Mouse (Mus musculus) ES-Bruce4 (cell line): ENCODE measurements around the gene Otud7a. TPM values are rescaled to one million over a fixed set of nuclear protein-coding genes. Genes with fewer than 3 reads are reported as not detected.

ENCODE experiments used
- H3K27ac ChIP-seq: 2 replicates; pipeline ENCODE4 v1.5.1; 2012; ENCODE audit warnings: low read length, inconsistent platforms; ENCODE audit not compliant: insufficient read depth
- H3K27me3 ChIP-seq: 2 replicates; pipeline ENCODE4 v1.6.1; 2012; ENCODE audit warnings: mild to moderate bottlenecking, low read length, inconsistent platforms; ENCODE audit not compliant: control insufficient read depth, poor library complexity, insufficient read depth, severe bottlenecking
- H3K36me3 ChIP-seq: 2 replicates; pipeline ENCODE4 v1.6.1; 2012; ENCODE audit warnings: inconsistent platforms, mild to moderate bottlenecking, low read length, moderate library complexity; ENCODE audit not compliant: control insufficient read depth, poor library complexity, insufficient read depth, severe bottlenecking
- H3K4me1 ChIP-seq: one replicate; pipeline ENCODE4 v1.8.1; 2011; ENCODE audit warnings: low read length; ENCODE audit not compliant: control insufficient read depth, insufficient read depth
- H3K4me3 ChIP-seq: 2 replicates; pipeline ENCODE4 v1.5.1; 2011; ENCODE audit warnings: low read depth, mild to moderate bottlenecking, low read length
- H3K9ac ChIP-seq: 2 replicates; pipeline ENCODE4 v1.6.1; 2012; ENCODE audit warnings: low read depth, mild to moderate bottlenecking, inconsistent platforms; ENCODE audit not compliant: poor library complexity, severe bottlenecking
- H3K9me3 ChIP-seq: replicated peaks from 2 replicates; pipeline ENCODE4 v1.6.1; 2012; ENCODE audit warnings: mild to moderate bottlenecking, low read length, inconsistent platforms; ENCODE audit not compliant: control insufficient read depth, poor library complexity, insufficient read depth, severe bottlenecking
- CTCF ChIP-seq: IDR thresholded peaks from one replicate; pipeline ENCODE4 v1.8.1; 2011; ENCODE audit warnings: low read depth, low read length
- EP300 ChIP-seq: IDR thresholded peaks from 2 replicates; pipeline ENCODE4 v1.6.1; 2011; ENCODE audit warnings: low read depth, low read length; ENCODE audit not compliant: insufficient read depth
- POLR2A ChIP-seq: IDR thresholded peaks from one replicate; pipeline ENCODE4 v1.8.1; 2011; ENCODE audit warnings: low read length; ENCODE audit not compliant: insufficient read depth
- polyA plus RNA-seq: library from polyadenylated mRNA; stranded (reverse); fragments of >200 nt; gene quantifications from 2 replicates; pipeline ENCODE4 v1.2.4, GENCODE M21; 2011; ENCODE audit warnings: low read depth; ENCODE audit not compliant: missing spikeins, insufficient read depth, insufficient read length

Otud7a gene
- polyA plus RNA-seq, 1 experiment, result 1.0 TPM

GRCm38 (mm10) chr7:63757136-63757677, 312.7 kb downstream of the Otud7a start:
- Histone ChIP-seq H3K4me3 (peak overlapping the region; percentile 62), H3K27me3 (peaks cover 23% of the 10 kb centered on the region), H3K27ac (no peak overlapping the region), H3K36me3 (no peaks in the 10 kb centered on the region), H3K9ac (no peak overlapping the region), H3K9me3 (no peaks in the 10 kb centered on the region), H3K4me1 (peaks cover 6% of the 10 kb centered on the region)
- TF ChIP-seq CTCF, result no peak
- no peak for TF ChIP-seq EP300

- peaks cover 23% of the 10 kb centered on the region for H3K27me3 ChIP-seq
- H3K27ac ChIP-seq, result no peak overlapping the region
- peaks cover 6% of the 10 kb centered on the region for H3K4me1 ChIP-seq
- H3K9ac ChIP-seq, result peak overlapping the region; percentile 67
- TF ChIP-seq POLR2A, result no peak
- TF ChIP-seq EP300, result no peak
- TF ChIP-seq CTCF, result no peak
- H3K4me3 ChIP-seq, result peak overlapping the region; percentile 62
- no peaks in the 10 kb centered on the region for H3K9me3 ChIP-seq
- H3K36me3 ChIP-seq, result no peaks in the 10 kb centered on the region
Measured at GRCm38 (mm10) chr7:63757678-63758239, 313.2 kb downstream of the Otud7a start.

- Histone ChIP-seq H3K27me3 (peaks cover 23% of the 10 kb centered on the region), H3K4me3 (peak overlapping the region; percentile 50), H3K27ac (no peak overlapping the region), H3K9me3 (no peaks in the 10 kb centered on the region), H3K36me3 (no peaks in the 10 kb centered on the region), H3K9ac (peak overlapping the region; percentile 67), H3K4me1 (peaks cover 5% of the 10 kb centered on the region)
- TF ChIP-seq CTCF (no peak), EP300 (no peak), POLR2A (no peak)
Measured at GRCm38 (mm10) chr7:63758240-63758826, 313.8 kb downstream of the Otud7a start.

- H3K27ac ChIP-seq, result no peak overlapping the region
- no peaks in the 10 kb centered on the region for H3K36me3 ChIP-seq
- no peak overlapping the region for H3K4me3 ChIP-seq
- H3K27me3 ChIP-seq, result peaks cover 23% of the 10 kb centered on the region
- H3K9ac ChIP-seq, result no peak overlapping the region
- TF ChIP-seq POLR2A (no peak), EP300 (no peak)
- peaks cover 5% of the 10 kb centered on the region for H3K4me1 ChIP-seq
- H3K9me3 ChIP-seq, result no peaks in the 10 kb centered on the region
Measured at GRCm38 (mm10) chr7:63759606-63760005, 315.1 kb downstream of the Otud7a start.

GRCm38 (mm10) chr7:63762529-63762928, 318.0 kb downstream of the Otud7a start:
- Histone ChIP-seq H3K27me3 (peaks cover 18% of the 10 kb centered on the region), H3K36me3 (no peaks in the 10 kb centered on the region), H3K4me3 (no peak overlapping the region), H3K9me3 (no peaks in the 10 kb centered on the region), H3K4me1 (no peaks in the 10 kb centered on the region), H3K9ac (no peak overlapping the region), H3K27ac (no peak overlapping the region)
- TF ChIP-seq CTCF, result no peak

- TF ChIP-seq EP300 (no peak), CTCF (no peak), POLR2A (no peak)
- H3K4me3 ChIP-seq, result no peak overlapping the region
- H3K9me3 ChIP-seq, result no peaks in the 10 kb centered on the region
- H3K27me3 ChIP-seq, result no peaks in the 10 kb centered on the region
- H3K4me1 ChIP-seq, result no peaks in the 10 kb centered on the region
- H3K27ac ChIP-seq, result no peak overlapping the region
- no peak overlapping the region for H3K9ac ChIP-seq
- H3K36me3 ChIP-seq, result no peaks in the 10 kb centered on the region
Measured at GRCm38 (mm10) chr7:63768398-63769029, 324.0 kb downstream of the Otud7a start.
